Mouse (Mus musculus) left cerebral cortex, postnatal 14 days (tissue): ENCODE results near the gene Thada. TPM values are rescaled to one million over a fixed set of nuclear protein-coding genes. Genes with fewer than 3 reads are reported as not detected.

Experiments used
- DNase-seq, 2 experiments: peaks; one replicate each; pipeline ENCODE4 v3.0.0; 2021 to 2022; ENCODE audit warnings: low spot score in 2 of 2, mixed read lengths in 1 of 2
- intact Hi-C: fragments of 180-260 bp; cut with DNase I; formaldehyde crosslinking; loops from one replicate; pipeline ENCODE4 v1.15.1; 2025
- total RNA-seq, 2 experiments: library from RNA; stranded (reverse); gene quantifications; 2 replicates each; pipeline ENCODE4 v1.2.3; 2021

Gene Thada
- total RNA-seq, 2 experiments from 2014 or later, result 11.4 to 14.1 TPM

GRCm38 (mm10) chr17:84386176-84386575 lies 79.8 kb downstream of the Thada start:
- intact Hi-C loops, result loop anchor here (10.0 kb wide), 3 partner anchors 361 to 481 kb away; no protein-coding TSS in a partner anchor
- DNase-seq, result no peak

- no peak for DNase-seq
These were observed 80.3 kb downstream of the Thada start for GRCm38 (mm10) chr17:84385696-84386095.

GRCm38 (mm10) chr17:84384661-84385060 lies 81.3 kb downstream of the Thada start:
- DNase-seq, result no peak
- intact Hi-C loops, result loop anchor here (2.0 to 10.0 kb wide), 5 partner anchors 194 to 512 kb away; no protein-coding TSS in a partner anchor

More at GRCm38 (mm10) chr17:84385696-84386095, 80.3 kb downstream of the Thada start:
- intact Hi-C loops, result loop anchor here (2.0 to 10.0 kb wide), 4 partner anchors 195 to 481 kb away; no protein-coding TSS in a partner anchor

DNA sequence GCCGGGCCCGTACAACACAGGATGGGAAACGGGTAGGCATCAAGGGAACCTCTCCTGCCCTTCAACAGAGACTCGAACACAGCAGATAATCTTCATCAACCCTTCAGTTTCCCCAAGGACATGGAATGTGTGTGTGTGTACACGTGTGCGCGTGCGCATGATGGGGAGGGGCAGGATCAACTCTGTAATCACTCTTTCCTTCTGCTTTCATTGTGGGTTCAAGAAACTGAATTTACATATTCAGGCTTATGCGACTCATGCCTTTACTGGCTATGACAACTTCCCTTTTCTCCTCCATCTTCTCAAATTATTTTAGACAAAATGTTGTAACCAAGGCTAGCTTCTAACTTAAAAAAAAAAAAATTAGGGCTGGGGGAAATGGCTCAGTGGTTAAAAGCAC lies 85.7 kb downstream of the Thada start:
- DNase-seq, result no peak

GRCm38 (mm10) chr17:84376882-84377281 lies 89.1 kb downstream of the Thada start:
- DNase-seq, result no peak
- intact Hi-C loops, result no loop called here

More for the DNA sequence above, 85.7 kb downstream of the Thada start:
- intact Hi-C loops, result loop anchor here (5.0 to 10.0 kb wide), 4 partner anchors 356 to 508 kb away; no protein-coding TSS in a partner anchor

- no peak for DNase-seq
- intact Hi-C loops, result no loop called here
These were observed 93.5 kb downstream of the Thada start for GRCm38 (mm10) chr17:84372411-84373045.

DNA sequence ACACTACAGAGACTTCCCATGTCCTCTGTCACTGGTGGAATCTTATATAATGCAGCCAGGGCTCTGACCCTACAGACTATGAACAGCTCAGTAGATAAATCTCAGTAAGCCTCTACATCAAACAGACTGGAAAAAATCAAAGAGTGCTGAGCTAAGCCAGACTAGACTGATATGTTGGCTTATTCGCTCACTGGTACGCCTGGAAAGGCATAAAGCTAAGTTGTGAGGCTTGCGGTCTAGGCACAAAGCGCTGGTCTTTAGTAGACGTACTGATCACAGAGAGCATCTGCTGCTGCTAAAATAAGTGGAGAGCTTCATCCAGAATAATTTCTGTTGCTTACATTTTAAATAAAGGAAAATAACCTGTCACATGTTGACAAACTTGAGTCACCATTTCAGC lies 95.6 kb downstream of the Thada start:
- intact Hi-C loops, result no loop called here
- no peak for DNase-seq

DNA sequence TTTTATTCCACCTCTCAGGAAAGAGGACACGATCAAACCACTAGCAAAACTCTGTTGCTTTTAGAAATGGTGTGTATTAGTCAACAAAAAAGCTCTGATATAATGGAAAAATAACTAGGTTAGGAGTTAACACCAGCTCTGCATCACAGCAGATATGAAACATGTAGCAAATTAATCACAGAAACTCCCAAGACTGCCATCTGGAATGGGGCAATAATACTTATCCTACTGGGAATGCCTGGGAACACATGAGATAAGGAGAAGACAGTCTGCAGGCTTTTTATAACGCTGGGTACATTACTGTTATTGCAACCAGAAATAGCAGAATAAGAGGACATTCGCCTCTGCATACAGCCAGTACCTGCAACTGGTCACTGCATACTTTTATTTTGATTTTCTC lies 96.2 kb downstream of the Thada start:
- no peak for DNase-seq
- intact Hi-C loops, result no loop called here

DNA sequence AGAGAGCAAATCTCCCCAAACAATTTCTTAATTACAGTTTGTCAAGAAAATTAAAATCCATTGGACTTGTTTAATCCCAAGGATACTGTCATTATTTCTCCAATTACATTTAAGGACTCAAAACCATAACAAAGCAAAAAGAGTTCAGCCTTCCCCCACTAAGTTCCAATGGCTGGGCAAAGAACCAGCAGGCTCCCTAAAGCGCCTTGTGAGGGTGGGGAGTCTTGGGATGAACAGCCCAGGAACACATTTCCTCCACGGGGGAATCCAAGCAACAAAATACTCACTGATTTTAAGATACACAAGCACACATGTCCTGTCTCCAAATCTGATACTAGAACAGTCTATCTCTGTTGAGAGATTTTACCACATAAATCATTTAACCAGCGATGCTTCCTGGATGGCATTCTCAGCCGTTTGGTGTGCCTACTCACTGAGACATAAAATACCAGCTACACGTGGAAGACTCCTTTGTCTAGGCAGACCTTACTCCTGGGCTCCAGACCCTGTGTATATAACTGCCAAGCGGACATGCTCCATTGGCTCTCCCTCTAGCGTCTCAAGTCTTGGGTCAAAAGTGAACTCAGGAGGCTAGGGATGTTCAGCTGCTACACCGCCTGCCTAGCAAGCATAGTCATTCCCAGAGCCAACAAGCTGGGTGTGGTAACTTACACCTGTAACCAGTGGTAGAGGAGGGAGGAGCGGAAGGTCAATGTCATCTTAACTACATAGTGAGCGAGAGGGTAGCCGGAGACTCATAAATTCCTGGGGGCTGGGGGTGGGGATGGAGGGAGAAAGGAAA lies 97.6 kb downstream of the Thada start:
- no peak for DNase-seq
- intact Hi-C loops, result no loop called here

DNA sequence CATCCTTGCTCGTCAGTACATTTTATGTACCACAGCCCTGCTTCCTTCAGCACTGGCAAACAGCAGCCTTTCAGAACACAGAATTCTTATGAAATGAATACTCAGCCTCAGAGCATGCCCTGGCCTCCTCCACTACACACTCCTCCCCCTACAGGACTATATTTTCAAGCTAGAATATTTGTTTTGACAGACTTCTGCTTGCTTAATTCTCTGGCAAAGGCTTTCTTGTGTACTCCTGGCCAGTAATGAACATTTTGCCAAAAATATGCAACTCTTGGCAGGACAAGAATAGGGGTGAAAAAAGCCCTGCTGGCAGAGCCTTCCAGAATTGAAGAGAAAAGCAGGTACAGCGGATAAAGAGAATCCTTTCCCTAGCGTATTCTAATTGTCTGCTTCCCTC lies 98.3 kb downstream of the Thada start:
- no peak for DNase-seq
- intact Hi-C loops, result no loop called here

DNA sequence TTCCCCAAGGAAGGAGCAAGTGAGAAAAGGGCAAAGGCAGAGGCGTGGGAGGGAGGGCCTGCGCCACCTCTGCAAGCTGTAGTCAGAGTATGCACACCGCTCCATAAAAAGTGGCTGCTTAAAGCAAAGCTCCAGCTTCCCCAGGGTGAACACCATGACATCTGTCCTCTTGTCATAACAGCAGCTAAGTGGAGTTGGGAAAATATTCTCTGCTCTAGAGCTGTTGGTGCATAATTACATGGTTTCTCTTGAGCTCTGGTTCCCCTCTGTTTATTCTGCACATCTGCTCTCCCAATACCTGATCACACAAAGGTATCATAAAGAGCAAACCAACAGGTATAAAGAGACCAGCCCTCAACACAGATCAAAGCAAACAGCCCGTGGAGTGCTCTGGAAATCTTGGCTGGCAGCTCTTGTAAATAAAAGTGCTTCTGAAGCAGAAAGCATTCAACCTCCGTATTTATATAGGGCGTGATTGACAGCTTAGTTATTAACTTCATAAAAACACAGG lies 100.2 kb downstream of the Thada start:
- no peak for DNase-seq
- intact Hi-C loops, result no loop called here

GRCm38 (mm10) chr17:84365006-84365716 lies 100.8 kb downstream of the Thada start:
- intact Hi-C loops, result no loop called here
- DNase-seq, result no peak

GRCm38 (mm10) chr17:84363444-84363843 lies 102.6 kb downstream of the Thada start:
- no peak for DNase-seq
- intact Hi-C loops, result no loop called here

- no peak for DNase-seq
- intact Hi-C loops, result no loop called here
These were observed 103.3 kb downstream of the Thada start for GRCm38 (mm10) chr17:84362581-84363286.

DNA sequence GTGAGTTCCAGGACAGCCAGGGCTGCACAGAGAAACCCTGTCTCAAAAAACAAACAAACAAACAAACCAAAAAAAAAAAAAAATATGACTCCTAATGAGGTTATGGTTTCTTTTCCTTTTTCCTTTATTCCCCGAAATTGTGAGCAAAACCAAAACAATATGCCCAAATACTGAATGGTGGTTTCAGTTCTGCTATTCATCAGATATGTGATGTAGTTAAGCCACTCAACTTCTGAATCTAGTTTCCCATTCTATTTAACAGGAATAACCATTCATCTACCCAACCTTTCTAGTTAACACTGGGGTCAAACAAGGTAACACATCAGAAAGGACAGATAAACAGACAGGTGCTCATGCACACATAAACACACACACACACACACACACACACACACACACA lies 105.0 kb downstream of the Thada start:
- intact Hi-C loops, result no loop called here
- DNase-seq, result no peak

DNA sequence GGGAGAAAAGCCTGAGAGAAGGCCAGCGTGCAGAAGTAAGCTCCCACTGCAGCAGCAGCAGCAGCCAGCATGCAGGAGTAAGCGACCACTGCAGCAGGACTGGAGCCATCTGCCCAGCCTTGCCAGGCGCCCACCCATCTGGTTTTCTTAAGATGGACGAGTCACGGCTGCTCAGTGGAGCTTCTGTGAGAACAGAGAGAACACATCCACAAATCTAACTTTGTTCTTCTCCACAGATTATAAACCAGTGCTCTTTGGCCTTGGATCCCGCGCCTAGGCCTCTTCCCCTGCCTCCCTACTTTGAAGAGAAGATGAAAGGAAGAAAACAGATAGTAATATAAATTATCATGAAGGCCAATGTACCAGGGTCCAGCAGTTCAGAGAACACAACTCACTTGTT lies 106.2 kb downstream of the Thada start:
- intact Hi-C loops, result no loop called here
- DNase-seq, result no peak

DNA sequence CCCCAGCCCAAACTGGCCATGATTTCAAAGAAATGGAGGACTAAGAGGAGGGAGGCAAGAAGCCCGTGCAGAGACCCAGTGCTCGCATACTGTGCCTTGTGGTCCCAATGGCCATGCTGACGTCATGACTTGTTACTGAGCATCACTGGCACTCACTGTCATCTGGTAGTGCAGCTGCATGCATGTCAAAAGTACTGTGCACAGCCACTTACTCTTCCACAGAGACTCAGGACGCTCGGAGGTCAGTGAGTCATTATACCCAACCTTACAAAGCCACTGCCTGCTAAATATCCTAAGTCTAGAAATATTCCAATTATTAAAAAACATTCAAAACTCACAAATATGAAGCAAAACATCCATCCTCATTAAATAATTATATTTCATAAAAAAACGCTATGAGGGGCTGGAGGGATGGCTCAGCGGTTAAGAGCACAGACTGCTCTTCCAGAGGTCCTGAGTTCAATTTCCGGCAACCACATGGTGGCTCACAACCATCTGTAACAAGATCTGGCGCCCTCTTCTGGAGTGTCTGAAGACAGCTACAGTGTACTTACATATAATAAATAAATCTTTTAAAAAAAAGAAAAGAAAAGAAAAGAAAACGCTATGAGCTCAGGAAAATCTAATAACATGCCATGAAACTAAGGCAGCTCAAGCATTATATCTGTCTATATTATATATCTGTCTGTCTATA lies 106.9 kb downstream of the Thada start:
- intact Hi-C loops, result no loop called here
- no peak for DNase-seq

DNA sequence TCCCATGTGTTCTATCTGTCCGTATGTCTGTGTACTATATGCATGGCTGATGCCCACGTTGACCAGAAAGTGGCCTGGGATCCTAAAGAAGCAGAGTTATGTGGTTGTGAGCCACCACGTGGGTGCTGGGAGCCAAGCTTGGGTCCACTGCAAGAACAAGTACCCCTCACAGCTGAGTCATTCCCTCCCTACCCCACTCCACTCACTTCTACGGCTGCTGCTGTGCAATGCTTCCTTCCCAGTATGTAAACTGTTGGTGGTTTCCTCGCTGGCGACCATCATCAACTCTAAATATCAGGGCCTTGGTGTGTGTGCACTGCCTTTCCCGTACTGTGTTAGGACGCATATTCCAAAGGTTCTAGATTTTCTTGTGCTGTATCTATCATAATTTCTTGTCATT lies 108.2 kb downstream of the Thada start:
- intact Hi-C loops, result no loop called here
- no peak for DNase-seq
